Mouse (Mus musculus): Measurements from ENCODE around the gene Gkn1.

DNA sequence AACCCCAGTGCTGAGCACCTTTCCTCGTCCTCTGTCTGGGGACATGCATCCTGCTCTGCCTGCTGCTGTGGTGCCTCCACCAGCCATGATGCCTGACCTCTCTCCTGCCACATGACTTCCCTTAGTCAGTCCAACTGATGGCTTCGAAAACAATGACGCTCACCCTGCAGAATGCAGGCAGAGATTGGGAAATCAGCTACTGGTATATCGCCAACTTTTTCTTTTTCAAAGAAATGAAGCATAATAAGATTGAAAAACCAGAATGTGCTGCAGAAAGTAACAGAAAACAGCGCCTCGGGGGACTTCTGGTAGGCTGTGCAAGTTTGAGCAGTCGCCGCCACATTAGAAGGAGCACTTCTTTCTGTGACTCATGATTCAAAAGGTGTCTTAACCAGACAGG, 33.8 kb downstream of the Gkn1 start:
- TF ChIP-seq EP300 (IDR thresholded peaks at IDR 0.05; ENCODE audit: low read depth) (no peak), CTCF (IDR thresholded peaks at IDR 0.05; ENCODE audit: low read depth) (no peak)
